Mouse (Mus musculus): ENCODE measurements around the gene Tcf7l1. TPM values are rescaled to one million over a fixed set of nuclear protein-coding genes. Genes with fewer than 3 reads are reported as not detected.

Gene Tcf7l1
- polyA plus RNA-seq, 1 experiment = 5.5 TPM

DNA sequence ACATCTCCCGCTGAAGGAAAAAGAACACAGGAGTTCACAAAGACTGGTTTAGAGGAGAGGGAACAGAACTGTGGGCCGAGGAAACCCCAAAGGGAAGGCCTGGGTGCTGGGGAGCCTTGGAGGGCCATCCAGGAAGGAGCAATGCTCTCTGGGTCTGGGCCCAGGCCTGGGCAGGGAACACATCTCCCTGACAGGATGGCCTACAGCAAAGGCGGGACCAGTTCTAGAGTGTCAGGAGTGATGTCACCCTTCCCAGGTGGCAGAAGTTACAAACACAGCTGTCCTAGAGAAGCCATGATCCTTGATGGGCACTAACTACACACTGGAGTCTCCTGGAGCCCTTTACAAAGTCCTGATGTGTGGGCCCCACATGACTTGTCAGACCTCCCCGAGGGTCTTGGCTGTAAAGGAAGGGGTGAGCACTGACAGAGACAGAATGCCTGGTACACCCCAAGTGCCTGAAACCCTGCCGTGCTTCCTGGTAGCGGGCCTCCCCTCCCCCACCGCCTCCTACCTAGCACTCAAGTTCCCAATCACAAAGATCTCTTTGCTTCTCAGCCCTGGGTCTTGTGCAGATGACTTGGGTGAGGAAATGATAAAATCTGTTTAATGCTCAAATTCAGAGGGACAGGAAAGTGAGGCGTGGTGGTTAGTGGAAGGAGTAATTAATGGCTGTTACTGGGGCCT is 64.4 kb downstream of the Tcf7l1 start:
- 73% methylated on average over 8 of the region's 8 CpGs for WGBS
- Histone ChIP-seq H3K4me3 (replicated peaks; ENCODE audit: insufficient read depth, low read depth, low read length) (no peak overlapping the region), H3K27ac (ENCODE audit: insufficient read depth, low read length) (no peak overlapping the region), H3K27me3 (ENCODE audit: control insufficient read depth, insufficient read depth, low read length) (no peaks in the 10 kb centered on the region), H3K4me1 (ENCODE audit: control insufficient read depth, insufficient read depth, low read length) (no peaks in the 10 kb centered on the region)
- TF ChIP-seq CTCF (IDR thresholded peaks at IDR 0.05; ENCODE audit: borderline replicate concordance, insufficient read depth, low read depth, low read length) (no peak), POLR2A (IDR thresholded peaks at IDR 0.05; ENCODE audit: borderline replicate concordance, insufficient read depth, low read length) (no peak)
- no peak for DNase-seq

GRCm38 (mm10) chr6:72723731-72724385 is 65.2 kb downstream of the Tcf7l1 start:
- DNase-seq = no peak
- H3K4me1 ChIP-seq (ENCODE audit: control insufficient read depth, insufficient read depth, low read length) = no peaks in the 10 kb centered on the region
- H3K4me3 ChIP-seq (replicated peaks; ENCODE audit: insufficient read depth, low read depth, low read length) = no peak overlapping the region
- H3K27ac ChIP-seq (ENCODE audit: insufficient read depth, low read length) = no peak overlapping the region
- no peaks in the 10 kb centered on the region for H3K27me3 ChIP-seq (ENCODE audit: control insufficient read depth, insufficient read depth, low read length)
- TF ChIP-seq POLR2A (IDR thresholded peaks at IDR 0.05; ENCODE audit: borderline replicate concordance, insufficient read depth, low read length) (no peak), CTCF (IDR thresholded peaks at IDR 0.05; ENCODE audit: borderline replicate concordance, insufficient read depth, low read depth, low read length) (no peak)
- WGBS = 36% methylated on average over 15 of the region's 15 CpGs

- no peak for DNase-seq
- WGBS = 96% methylated on average over 4 of the region's 4 CpGs
- no peak for TF ChIP-seq CTCF (IDR thresholded peaks at IDR 0.05; ENCODE audit: borderline replicate concordance, insufficient read depth, low read depth, low read length)
- no peak for TF ChIP-seq POLR2A (IDR thresholded peaks at IDR 0.05; ENCODE audit: borderline replicate concordance, insufficient read depth, low read length)
- Histone ChIP-seq H3K4me1 (ENCODE audit: control insufficient read depth, insufficient read depth, low read length) (no peaks in the 10 kb centered on the region), H3K27me3 (ENCODE audit: control insufficient read depth, insufficient read depth, low read length) (no peaks in the 10 kb centered on the region), H3K4me3 (replicated peaks; ENCODE audit: insufficient read depth, low read depth, low read length) (no peak overlapping the region), H3K27ac (ENCODE audit: insufficient read depth, low read length) (no peak overlapping the region)
These were observed 65.9 kb downstream of the Tcf7l1 start for GRCm38 (mm10) chr6:72723143-72723542.

- Histone ChIP-seq H3K4me3 (replicated peaks; ENCODE audit: insufficient read depth, low read depth, low read length) (no peak overlapping the region), H3K4me1 (ENCODE audit: control insufficient read depth, insufficient read depth, low read length) (no peaks in the 10 kb centered on the region), H3K27me3 (ENCODE audit: control insufficient read depth, insufficient read depth, low read length) (no peaks in the 10 kb centered on the region), H3K27ac (ENCODE audit: insufficient read depth, low read length) (no peak overlapping the region)
- no peak for DNase-seq
- no peak for TF ChIP-seq CTCF (IDR thresholded peaks at IDR 0.05; ENCODE audit: borderline replicate concordance, insufficient read depth, low read depth, low read length)
- WGBS = 91% methylated on average over 3 of the region's 3 CpGs
These were observed 68.2 kb downstream of the Tcf7l1 start for GRCm38 (mm10) chr6:72720852-72721251.

GRCm38 (mm10) chr6:72714726-72715125 is 74.3 kb downstream of the Tcf7l1 start:
- Histone ChIP-seq H3K27me3 (ENCODE audit: control insufficient read depth, insufficient read depth, low read length) (no peaks in the 10 kb centered on the region), H3K4me3 (replicated peaks; ENCODE audit: insufficient read depth, low read depth, low read length) (no peak overlapping the region), H3K27ac (ENCODE audit: insufficient read depth, low read length) (no peak overlapping the region), H3K4me1 (ENCODE audit: control insufficient read depth, insufficient read depth, low read length) (no peaks in the 10 kb centered on the region)
- TF ChIP-seq CTCF (IDR thresholded peaks at IDR 0.05; ENCODE audit: borderline replicate concordance, insufficient read depth, low read depth, low read length) (no peak), POLR2A (IDR thresholded peaks at IDR 0.05; ENCODE audit: borderline replicate concordance, insufficient read depth, low read length) (no peak)
- 11% methylated on average over 4 of the region's 4 CpGs for WGBS
- no peak for DNase-seq

DNA sequence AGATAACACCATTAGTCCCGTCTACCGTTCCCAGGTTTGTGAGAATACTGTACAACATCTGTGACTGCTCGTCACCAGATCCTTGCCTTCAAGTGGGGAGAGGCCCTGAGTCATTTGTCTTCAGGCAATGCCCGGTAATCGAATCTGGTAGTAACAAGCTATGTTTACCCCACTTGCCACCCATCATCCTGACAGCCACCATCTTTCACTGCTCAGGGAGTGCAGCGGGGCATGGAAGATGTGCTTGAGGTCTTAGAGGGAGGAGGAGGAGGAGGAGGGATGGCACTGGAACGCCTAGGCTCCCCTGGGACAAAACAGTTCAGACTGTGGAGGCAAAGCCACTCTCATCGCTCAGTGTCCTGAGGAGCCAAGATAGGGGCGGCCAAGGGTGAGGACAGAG is 74.8 kb downstream of the Tcf7l1 start:
- TF ChIP-seq CTCF (IDR thresholded peaks at IDR 0.05; ENCODE audit: borderline replicate concordance, insufficient read depth, low read depth, low read length) (no peak), POLR2A (IDR thresholded peaks at IDR 0.05; ENCODE audit: borderline replicate concordance, insufficient read depth, low read length) (no peak)
- DNase-seq = no peak
- Histone ChIP-seq H3K4me3 (replicated peaks; ENCODE audit: insufficient read depth, low read depth, low read length) (no peak overlapping the region), H3K27me3 (ENCODE audit: control insufficient read depth, insufficient read depth, low read length) (no peaks in the 10 kb centered on the region), H3K4me1 (ENCODE audit: control insufficient read depth, insufficient read depth, low read length) (no peaks in the 10 kb centered on the region), H3K27ac (ENCODE audit: insufficient read depth, low read length) (no peak overlapping the region)
- 57% methylated on average over 9 of the region's 9 CpGs for WGBS

DNA sequence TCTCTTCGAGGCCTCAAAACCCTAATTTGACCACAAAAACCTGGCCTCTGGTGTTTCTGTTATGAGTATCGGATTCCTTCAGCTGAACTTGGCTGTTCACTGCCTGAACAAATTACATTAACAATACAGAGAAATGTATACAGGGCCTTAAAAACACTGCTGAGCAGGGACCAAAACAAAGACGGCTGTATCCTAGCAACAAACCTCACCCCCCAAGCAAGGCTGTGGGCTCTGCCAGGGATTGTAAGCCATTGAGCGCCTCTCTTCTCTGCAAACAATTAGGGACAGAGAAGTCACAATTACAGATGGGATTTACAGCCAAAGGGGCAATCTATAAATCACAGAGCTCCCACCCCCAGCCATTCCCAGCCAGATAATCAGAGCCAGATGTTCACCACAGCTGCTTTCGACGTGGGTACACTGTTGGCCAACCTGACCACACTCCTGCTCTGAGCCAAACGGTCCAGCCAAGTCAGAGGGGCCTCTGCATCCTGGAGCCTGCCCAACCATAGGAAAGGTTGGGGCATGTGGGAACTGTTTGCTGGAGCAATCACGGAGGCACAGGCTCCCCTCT is 77.5 kb downstream of the Tcf7l1 start:
- TF ChIP-seq CTCF (IDR thresholded peaks at IDR 0.05; ENCODE audit: borderline replicate concordance, insufficient read depth, low read depth, low read length) (no peak), POLR2A (IDR thresholded peaks at IDR 0.05; ENCODE audit: borderline replicate concordance, insufficient read depth, low read length) (no peak)
- 11% methylated on average over 8 of the region's 8 CpGs for WGBS
- DNase-seq = peak in 1 of 2 experiments; percentile 9
- Histone ChIP-seq H3K4me3 (replicated peaks; ENCODE audit: insufficient read depth, low read depth, low read length) (no peak overlapping the region), H3K4me1 (ENCODE audit: control insufficient read depth, insufficient read depth, low read length) (no peaks in the 10 kb centered on the region), H3K27ac (ENCODE audit: insufficient read depth, low read length) (0 out of 2 replicates have a peak overlapping the region, but pooled peaks have one; percentile 13), H3K27me3 (ENCODE audit: control insufficient read depth, insufficient read depth, low read length) (no peaks in the 10 kb centered on the region)

Data from cerebellum, adult 2 months (tissue).